Mouse (Mus musculus) NIH3T3 (cell line): ENCODE data around the gene Hspb7.

Experiments
- DNase-seq: peaks from one replicate; pipeline ENCODE4 v3.0.0-alpha.2; 2012; ENCODE audit warnings: low read depth

Hspb7 gene

GRCm38 (mm10) chr4:141469343-141469742 lies 48.8 kb downstream of the Hspb7 start:
- DNase-seq: no peak

GRCm38 (mm10) chr4:141471491-141471890 lies 50.9 kb downstream of the Hspb7 start:
- DNase-seq: no peak

GRCm38 (mm10) chr4:141472641-141473321 lies 52.2 kb downstream of the Hspb7 start:
- DNase-seq: no peak

GRCm38 (mm10) chr4:141474431-141474830 lies 53.9 kb downstream of the Hspb7 start:
- DNase-seq: no peak
